Mouse (Mus musculus): ENCODE data around the gene Smurf1. TPM values are rescaled to one million over a fixed set of nuclear protein-coding genes. Genes with fewer than 3 reads are reported as not detected.

Gene Smurf1
- total RNA-seq, 1 experiment from 2014 or later, result 24.7 TPM

DNA sequence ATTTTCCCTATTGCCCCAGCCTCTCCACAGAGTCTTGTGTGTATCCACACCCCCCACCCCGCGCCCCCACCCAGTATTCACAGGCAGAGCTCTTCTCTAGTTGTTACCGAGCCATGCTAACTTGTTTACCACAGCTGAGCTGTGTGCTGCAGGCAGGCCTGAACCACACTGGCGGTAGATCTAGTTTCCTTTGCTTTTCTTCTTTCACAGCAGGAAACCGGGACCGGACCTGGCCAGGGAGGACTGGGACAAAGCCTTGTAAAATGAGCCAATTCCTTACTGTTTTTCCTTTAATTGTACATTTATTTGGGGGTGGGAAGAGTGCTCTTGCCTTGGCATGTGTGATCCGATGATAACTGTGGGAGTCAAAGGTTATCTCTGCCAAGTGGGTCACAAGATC is 96.2 kb downstream of the Smurf1 start:
- no peak for DNase-seq

DNA sequence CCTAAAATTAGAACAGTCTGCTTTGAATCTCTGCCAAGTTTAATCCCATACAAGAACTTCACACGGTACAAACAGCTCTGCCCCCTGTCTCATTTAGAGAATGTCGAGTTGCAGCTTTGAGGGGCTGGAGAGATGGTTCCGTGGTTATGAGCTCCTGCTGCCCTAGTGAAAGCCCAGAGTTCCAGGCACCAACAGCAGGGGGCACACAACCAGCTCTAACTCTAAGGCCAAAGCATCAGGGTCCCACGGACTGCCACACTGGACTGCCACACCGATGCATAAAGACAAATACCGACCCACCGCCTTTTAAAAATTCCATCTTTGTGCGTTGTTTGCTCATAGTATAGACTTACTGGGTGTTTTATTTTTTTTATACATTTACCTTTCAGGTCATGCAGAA is 98.7 kb downstream of the Smurf1 start:
- no peak for DNase-seq

DNA sequence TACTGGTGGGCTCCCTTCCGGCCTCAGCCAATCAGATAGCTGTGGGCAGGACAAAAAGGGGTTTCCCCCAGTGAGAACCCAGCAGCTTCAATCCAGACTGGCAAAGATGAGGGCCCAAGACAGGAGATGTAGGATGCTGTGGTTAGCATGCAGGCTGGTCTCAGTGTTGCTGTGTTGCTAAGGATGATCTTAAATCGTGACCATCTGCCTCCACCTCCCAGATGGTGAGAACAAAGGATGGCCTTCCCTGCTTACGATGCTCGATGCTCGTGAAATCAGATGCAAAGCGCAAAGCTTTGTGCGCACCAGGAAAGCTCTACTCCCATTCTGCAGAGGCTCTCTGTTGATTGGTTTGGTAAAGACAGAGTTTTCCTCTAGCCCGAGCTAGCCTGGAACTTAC is 104.7 kb downstream of the Smurf1 start:
- no peak for DNase-seq

DNA sequence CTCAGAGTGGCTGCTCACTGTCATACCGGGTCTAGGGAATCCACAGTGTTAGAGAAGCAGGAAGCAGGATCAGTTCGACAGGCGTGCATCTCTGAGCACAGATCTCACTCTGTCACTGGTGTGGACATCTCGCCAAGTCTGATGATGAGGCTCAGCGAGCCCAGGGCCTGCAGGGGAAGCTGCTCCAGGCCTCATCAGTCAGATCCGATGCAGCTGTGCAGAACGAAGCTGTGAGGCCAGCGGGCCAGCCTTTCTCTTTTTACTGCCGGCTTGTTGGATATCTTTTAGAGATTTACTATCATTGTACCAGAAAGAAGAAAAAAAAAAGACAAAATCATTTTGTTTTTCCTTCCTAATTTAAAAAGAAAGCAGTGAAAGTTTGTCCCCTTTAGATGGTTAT is 106.4 kb downstream of the Smurf1 start:
- DNase-seq, result no peak

DNA sequence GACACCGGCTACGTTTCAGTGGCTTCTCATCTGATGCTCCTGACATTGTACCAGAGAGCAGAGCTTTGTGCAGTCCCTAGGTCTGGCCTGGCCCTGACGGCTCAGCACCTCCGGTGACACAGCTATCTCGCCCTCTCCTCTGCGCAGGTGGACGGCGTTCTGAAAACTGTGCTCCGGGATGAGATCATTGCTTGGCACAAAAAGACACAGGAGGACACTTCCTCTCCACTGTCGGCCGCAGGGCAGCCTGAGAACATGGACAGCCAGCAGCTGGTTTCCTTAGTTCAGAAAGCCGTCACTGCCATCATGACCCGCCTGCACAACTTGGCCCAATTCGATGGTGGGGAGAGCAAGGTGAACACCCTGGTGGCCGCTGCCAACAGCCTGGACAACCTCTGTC is 107.1 kb downstream of the Smurf1 start:
- no peak for DNase-seq

DNA sequence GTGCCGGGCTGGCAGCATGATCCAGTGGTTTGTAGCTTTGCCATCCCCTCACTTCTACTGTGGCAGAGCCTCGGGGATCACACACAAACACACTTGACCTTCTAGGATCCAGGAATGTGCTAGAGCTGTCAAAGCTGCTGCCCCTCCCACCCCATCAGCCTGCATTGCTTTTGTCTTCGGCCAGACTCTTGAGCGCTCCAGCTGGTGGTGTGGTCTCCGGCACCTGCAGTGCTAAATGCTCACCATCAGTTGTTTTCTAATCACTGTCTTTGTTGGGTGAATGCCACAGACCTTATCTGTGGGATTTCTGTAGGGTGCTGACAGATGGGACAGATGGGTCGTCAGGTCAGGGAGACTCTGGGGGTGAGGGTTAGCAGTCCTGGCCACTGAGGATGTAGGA is 109.7 kb downstream of the Smurf1 start:
- no peak for DNase-seq

DNA sequence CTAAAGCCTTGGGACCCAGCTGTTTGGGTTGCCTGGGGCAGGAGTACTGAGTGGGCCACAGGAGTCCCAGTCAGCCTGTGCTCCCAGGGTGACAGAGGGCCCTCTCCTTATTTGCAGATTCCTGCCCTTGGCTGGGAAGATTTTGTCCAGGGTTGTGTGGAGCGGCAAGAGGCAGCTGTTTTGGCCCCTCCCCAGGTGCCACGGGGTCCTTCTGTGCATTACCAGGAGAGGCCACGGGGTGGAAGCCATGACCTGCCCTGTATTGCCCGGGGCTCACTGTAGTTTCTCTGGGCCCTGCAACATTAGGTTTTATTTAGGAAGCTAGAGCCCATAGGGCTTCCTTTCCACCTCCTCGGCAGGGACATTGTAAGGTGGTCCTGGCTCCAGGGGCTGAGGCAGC is 111.7 kb downstream of the Smurf1 start:
- DNase-seq, result no peak

DNA sequence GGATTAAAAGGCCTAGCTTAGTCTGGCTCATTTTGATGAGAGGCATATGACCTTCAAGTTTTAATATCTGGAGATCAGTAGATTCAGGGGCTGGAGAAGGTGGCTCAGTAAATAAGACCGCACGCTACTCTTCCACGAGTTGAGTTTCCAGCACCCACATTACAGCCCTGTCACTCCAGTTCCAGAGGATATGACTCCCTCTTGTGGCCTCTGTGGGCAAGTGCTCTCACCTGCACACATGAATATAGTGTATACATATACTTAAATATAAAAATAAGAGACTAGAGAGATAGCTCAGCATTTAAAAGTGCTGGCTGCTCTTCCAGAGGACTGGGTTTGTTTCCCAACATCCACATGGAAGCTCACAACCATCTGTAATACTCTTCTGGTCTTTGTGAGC is 113.8 kb downstream of the Smurf1 start:
- DNase-seq, result no peak

DNA sequence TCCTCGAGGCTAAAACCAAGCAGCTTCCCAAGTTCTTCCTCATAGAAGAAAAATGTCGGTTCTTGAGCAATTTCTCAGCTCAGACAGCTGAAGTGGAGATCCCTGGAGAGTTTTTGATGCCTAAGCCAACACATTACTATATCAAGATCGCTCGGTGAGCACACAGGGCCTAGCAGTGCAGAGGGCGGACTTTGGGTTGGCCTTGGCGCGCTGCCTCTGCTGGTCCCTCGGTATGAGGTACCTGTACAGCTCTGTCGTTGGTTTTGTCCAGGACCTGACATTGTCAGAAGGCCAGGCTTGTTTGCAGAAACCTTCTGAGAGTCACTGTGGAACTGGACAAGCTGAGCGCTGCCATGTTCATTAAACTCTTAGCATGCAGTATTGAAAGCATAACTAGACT is 115.7 kb downstream of the Smurf1 start:
- DNase-seq, result no peak

DNA sequence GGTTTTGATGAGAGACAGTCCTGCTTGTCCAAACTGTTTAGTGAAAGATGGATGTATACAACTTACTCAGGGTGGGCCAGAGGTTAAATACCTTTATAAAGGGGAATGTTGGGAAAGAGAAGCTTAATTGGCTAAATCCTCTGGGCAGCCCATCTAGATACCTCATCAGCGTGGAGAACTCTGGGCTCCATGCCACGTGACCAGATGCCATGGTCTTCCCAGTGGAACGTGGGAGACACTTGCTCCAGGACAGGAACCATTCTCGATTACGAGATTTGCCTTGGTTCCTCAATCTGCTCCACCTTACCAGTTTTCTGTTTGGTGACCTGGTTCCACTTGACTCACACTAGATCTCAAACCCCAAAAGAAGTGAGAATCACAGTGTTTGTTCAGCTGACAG is 116.9 kb downstream of the Smurf1 start:
- no peak for DNase-seq

DNA sequence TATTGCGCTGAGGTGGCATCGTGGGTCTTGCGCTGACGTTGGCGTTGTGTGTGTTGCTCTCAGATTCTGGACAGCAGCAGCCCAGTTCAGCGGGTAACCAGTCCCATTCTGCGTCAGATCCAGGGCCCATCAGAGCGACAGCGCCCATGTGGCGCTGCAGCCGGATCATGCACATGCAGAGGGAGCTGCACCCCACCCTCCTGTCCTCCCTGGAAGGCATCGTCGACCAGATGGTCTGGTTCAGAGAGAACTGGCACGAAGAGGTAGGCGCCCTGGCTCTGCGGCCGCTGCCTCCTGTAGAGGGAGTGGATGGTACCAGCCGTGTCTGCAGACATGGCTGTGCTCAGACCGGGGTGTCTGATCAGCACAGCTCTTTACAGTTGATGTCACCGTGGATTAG is 120.3 kb downstream of the Smurf1 start:
- no peak for DNase-seq

DNA sequence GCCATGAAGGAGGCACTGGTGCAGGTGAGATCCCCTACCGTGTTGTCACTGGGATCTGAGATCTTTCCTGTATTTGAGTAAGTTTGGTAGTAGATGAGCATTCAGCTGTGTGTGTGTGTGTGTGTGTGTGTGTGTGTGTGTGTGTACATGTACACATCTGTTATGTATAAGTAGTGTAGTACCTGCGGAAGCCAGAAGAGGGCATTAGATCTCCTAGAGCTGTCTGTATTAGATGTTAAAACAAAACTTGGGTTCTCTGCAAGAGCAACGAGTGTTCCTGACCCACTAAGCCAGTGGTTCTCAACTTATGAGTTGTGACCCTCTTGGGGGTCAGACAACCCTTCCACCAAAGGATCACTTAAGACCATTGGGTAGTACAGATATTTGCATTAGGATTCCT is 129.5 kb downstream of the Smurf1 start:
- no peak for DNase-seq

DNA sequence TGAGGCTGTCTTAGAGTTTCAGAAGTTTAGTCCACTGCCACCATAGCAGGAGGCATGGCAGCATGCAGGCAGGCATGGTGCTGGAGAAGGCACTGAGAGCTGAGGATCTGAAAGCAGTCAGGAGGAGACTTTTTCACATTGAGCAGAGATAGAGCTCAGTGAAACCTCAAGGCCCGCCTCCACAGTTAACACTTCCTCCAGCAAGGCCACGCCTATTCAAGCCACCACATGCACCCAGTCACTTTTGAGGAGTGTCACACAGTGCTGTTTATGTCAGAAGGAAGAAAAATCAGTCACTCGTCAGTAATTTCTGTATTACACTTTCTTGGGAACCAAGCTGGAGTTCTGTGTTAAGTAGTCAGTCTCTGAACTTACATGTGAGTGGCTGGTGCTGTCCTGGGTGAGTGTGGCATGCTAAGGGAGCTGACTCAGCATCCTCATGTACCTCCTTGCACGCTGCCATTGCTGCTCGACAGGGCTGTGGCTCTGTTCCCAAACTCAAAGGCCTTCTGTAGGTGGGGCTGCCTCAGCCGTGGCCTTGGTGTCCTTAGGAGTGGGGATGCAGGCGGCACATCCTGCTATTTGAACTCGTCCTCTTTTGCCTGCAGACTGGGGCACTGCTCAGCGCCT is 133.7 kb downstream of the Smurf1 start:
- peak; percentile 27 for DNase-seq

DNA sequence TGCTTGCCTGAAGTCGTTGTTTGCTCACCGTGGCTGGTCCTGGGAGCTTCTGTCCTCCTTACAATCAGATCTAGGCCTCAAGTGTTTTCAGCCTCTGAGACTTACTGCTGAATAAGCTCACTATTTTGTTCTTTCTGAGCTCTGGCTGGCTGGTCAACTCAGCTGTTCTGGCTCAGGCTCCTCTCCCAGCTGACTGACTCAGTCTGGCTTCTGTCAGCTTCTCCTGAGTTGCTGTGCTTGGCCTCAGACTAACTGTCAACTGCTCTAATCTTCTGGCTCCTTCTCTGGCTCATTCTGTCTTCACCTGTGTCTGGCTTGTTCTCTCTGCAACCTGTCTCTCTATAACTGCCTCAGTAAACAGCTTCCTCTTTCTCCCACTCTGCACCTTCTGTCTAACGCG is 136.0 kb downstream of the Smurf1 start:
- DNase-seq, result no peak

DNA sequence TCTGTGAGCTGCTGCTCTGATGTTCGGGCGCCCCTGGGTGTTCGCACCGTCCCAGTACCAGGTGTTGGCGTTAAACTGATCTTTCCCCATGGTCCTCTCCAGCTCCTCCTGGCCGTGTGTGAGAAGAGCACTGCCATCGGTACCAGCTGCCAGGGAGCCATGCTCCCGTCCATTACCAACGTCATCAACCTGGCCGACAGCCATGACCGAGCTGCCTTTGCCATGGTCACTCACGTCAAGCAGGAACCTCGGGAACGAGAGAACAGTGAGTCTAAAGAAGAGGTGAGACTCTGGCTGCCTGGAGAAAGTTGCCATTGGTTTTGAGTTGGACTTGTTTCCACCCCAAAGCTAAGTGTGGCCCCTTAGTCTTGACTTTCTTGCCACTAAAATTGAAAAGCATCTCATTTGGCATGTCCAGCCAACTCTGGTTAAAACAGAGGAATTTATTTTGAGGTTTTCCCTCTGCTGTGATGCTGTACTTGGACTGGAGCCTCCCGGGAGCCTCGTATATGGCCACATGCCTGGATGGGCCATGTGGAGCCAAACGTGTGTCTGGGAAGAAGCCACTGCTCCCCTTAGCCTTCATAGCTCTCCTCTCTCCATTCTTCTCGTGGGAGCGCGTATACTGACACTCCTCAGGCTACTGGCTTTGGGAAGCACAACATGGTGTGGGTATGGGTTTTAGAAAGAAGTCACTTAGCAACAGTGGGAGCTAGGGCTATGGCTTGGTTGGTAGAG is 137.1 kb downstream of the Smurf1 start:
- DNase-seq, result peak; percentile 86

Small RNA genes within 50 kb of the gene (microRNA-seq; reads per million reads assigned to microRNA genes)
- 0 to 0.36 reads per million in 2 experiments for gene Mir7039

Other genes with a start within 250 kb of the Smurf1 start
- 23.3 and 33.7 TPM in 2 replicates for gene Tmem130, start 204.0 kb downstream of the Smurf1 start, total RNA-seq (2021)
- gene Trrap, start 198.1 kb downstream of the Smurf1 start, total RNA-seq (2021), result 120 and 154 TPM in 2 replicates
- gene Gm4871, start 66.9 kb upstream of the Smurf1 start, total RNA-seq (2021), result not detected in 2 replicates
- not detected in 2 replicates for gene 1700018F24Rik, start 77.1 kb upstream of the Smurf1 start, total RNA-seq (2021)
- 110 and 126 TPM in 2 replicates for gene Arpc1a, start 118.0 kb upstream of the Smurf1 start, total RNA-seq (2021)
- gene Kpna7, start 118.2 kb upstream of the Smurf1 start, total RNA-seq (2021), result not detected in 2 replicates
- gene Arpc1b, start 148.4 kb upstream of the Smurf1 start, total RNA-seq (2021), result 243 and 311 TPM in 2 replicates
- gene Pdap1, start 174.4 kb upstream of the Smurf1 start, total RNA-seq (2021), result 91.0 and 131 TPM in 2 replicates
- gene Bud31, start 174.5 kb upstream of the Smurf1 start, total RNA-seq (2021), result 113 and 115 TPM in 2 replicates
- 35.1 and 38.5 TPM in 2 replicates for gene Ptcd1, start 201.3 kb upstream of the Smurf1 start, total RNA-seq (2021)
- 22.9 and 23.2 TPM in 2 replicates for gene Cpsf4, start 201.4 kb upstream of the Smurf1 start, total RNA-seq (2021)
- gene Atp5j2, start 226.2 kb upstream of the Smurf1 start, total RNA-seq (2021), result 437 and 448 TPM in 2 replicates
- gene Zkscan14, start 236.0 kb upstream of the Smurf1 start, total RNA-seq (2021), result 9.3 and 13.3 TPM in 2 replicates
- 11.1 and 12.9 TPM in 2 replicates for gene Zkscan5, start 238.7 kb upstream of the Smurf1 start, total RNA-seq (2021)